Mouse (Mus musculus) brown adipose tissue, adult 24 weeks (tissue): ENCODE measurements around the gene Erlin1. TPM values are rescaled to one million over a fixed set of nuclear protein-coding genes. Genes with fewer than 3 reads are reported as not detected.

ENCODE experiments used
- H3K27ac ChIP-seq: fragments of 200-500 bp; replicated peaks from 2 replicates; pipeline ENCODE4 v1.5.1; 2012; ENCODE audit warnings: low read depth, mild to moderate bottlenecking, low read length
- H3K4me1 ChIP-seq: fragments of 200-500 bp; 2 replicates; pipeline ENCODE4 v1.6.1; 2012; ENCODE audit warnings: low read length, mixed read lengths; ENCODE audit not compliant: control insufficient read depth, insufficient read depth, insufficient read length
- H3K4me3 ChIP-seq: fragments of 200-500 bp; 2 replicates; pipeline ENCODE4 v1.5.1; 2012; ENCODE audit warnings: low read depth, mild to moderate bottlenecking, low read length, moderate library complexity; ENCODE audit not compliant: insufficient read depth
- polyA plus RNA-seq: library from polyadenylated mRNA; stranded (reverse); fragments of >200 nt; gene quantifications from 2 replicates; pipeline ENCODE4 v1.2.4, GENCODE M21; 2012; ENCODE audit not compliant: missing spikeins, insufficient read depth, insufficient read length

The Erlin1 gene
- polyA plus RNA-seq, 1 experiment = 12.3 TPM

GRCm38 (mm10) chr19:44076457-44076856 is 6.9 kb upstream of the Erlin1 start:
- no peak overlapping the region for H3K4me3 ChIP-seq
- no peaks in the 10 kb centered on the region for H3K4me1 ChIP-seq
- H3K27ac ChIP-seq = no peak overlapping the region

GRCm38 (mm10) chr19:44074986-44075385 is 5.4 kb upstream of the Erlin1 start:
- Histone ChIP-seq H3K4me1 (no peaks in the 10 kb centered on the region), H3K27ac (no peak overlapping the region), H3K4me3 (no peak overlapping the region)

- Histone ChIP-seq H3K4me3 (no peak overlapping the region), H3K4me1 (peaks cover 2% of the 10 kb centered on the region; the same call in 1 of the 2 replicates), H3K27ac (no peak overlapping the region)
Measured at GRCm38 (mm10) chr19:44071166-44071565, 1.6 kb upstream of the Erlin1 start.

GRCm38 (mm10) chr19:44069914-44070232 is 288 bp upstream of the Erlin1 start:
- peaks cover 2% of the 10 kb centered on the region; the same call in 1 of the 2 replicates for H3K4me1 ChIP-seq
- peak overlapping the region; percentile 84 for H3K4me3 ChIP-seq
- no peak overlapping the region for H3K27ac ChIP-seq

GRCm38 (mm10) chr19:44068232-44068631 is 1.4 kb downstream of the Erlin1 start:
- peaks cover 2% of the 10 kb centered on the region; the same call in 1 of the 2 replicates for H3K4me1 ChIP-seq
- H3K4me3 ChIP-seq = 0 out of 2 replicates have a peak overlapping the region, but pooled peaks have one; percentile 84
- no peak overlapping the region for H3K27ac ChIP-seq

GRCm38 (mm10) chr19:44067323-44068049 is 2.1 kb downstream of the Erlin1 start:
- Histone ChIP-seq H3K27ac (no peak overlapping the region), H3K4me1 (peaks cover 2% of the 10 kb centered on the region; the same call in 1 of the 2 replicates), H3K4me3 (no peak overlapping the region; the same call in 1 of the 2 replicates)

GRCm38 (mm10) chr19:44064734-44065133 is 4.9 kb downstream of the Erlin1 start:
- Histone ChIP-seq H3K4me1 (peaks cover 2% of the 10 kb centered on the region; the same call in 1 of the 2 replicates), H3K4me3 (no peak overlapping the region), H3K27ac (no peak overlapping the region)

- peaks cover 2% of the 10 kb centered on the region; the same call in 1 of the 2 replicates for H3K4me1 ChIP-seq
- H3K27ac ChIP-seq = no peak overlapping the region
- no peak overlapping the region for H3K4me3 ChIP-seq
Measured at GRCm38 (mm10) chr19:44063773-44064172, 5.8 kb downstream of the Erlin1 start.

- Histone ChIP-seq H3K27ac (no peak overlapping the region), H3K4me3 (no peak overlapping the region), H3K4me1 (no peaks in the 10 kb centered on the region)
Measured at GRCm38 (mm10) chr19:44060226-44060625, 9.4 kb downstream of the Erlin1 start.

GRCm38 (mm10) chr19:44055173-44055826 is 14.3 kb downstream of the Erlin1 start:
- H3K27ac ChIP-seq = no peak overlapping the region
- H3K4me1 ChIP-seq = no peaks in the 10 kb centered on the region
- no peak overlapping the region for H3K4me3 ChIP-seq

GRCm38 (mm10) chr19:44050388-44050787 is 19.2 kb downstream of the Erlin1 start:
- Histone ChIP-seq H3K4me3 (no peak overlapping the region), H3K4me1 (no peaks in the 10 kb centered on the region), H3K27ac (no peak overlapping the region)

- no peak overlapping the region for H3K4me3 ChIP-seq
- no peak overlapping the region for H3K27ac ChIP-seq
- H3K4me1 ChIP-seq = no peaks in the 10 kb centered on the region
Measured at GRCm38 (mm10) chr19:44049282-44049681, 20.3 kb downstream of the Erlin1 start.

GRCm38 (mm10) chr19:44045847-44046246 is 23.7 kb downstream of the Erlin1 start:
- Histone ChIP-seq H3K4me3 (no peak overlapping the region), H3K4me1 (peaks cover 2% of the 10 kb centered on the region; the same call in 1 of the 2 replicates), H3K27ac (no peak overlapping the region)

- Histone ChIP-seq H3K4me1 (peaks cover 2% of the 10 kb centered on the region; the same call in 1 of the 2 replicates), H3K27ac (no peak overlapping the region), H3K4me3 (no peak overlapping the region)
Measured at GRCm38 (mm10) chr19:44042121-44042520, 27.5 kb downstream of the Erlin1 start.

- Histone ChIP-seq H3K4me1 (no peaks in the 10 kb centered on the region), H3K4me3 (no peak overlapping the region), H3K27ac (no peak overlapping the region)
Measured at GRCm38 (mm10) chr19:44033396-44033795, 36.2 kb downstream of the Erlin1 start.
